In the genomic region with DNA sequence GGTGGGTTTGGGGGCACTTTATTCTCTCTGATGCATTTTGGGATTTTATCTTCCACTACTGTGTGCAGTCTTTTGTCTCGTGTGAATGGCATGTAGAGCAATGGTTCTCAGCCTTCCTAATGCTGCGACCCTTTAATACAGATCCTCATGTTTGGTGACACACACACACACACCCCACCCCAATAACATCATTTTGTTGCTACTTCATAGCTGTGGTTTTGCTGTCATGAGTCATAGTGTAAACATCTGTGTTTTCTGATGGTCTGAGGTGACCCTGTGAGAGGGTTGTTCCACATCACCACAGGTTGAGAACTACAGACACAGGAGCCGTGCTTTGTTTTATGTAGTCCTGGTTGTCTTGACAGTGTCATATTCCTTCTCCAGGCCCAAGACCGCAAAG, we compare ENCODE assay signal across 16 mouse cellular contexts. TPM values are rescaled to one million over a fixed set of nuclear protein-coding genes. Genes with fewer than 3 reads are reported as not detected.
DNase-seq lines count a peak whose midpoint lies in the region; ATAC-seq and TF ChIP-seq lines count a peak whose summit lies in the region.
"Had no signal": no experiment of that assay in that cellular context is flagged by ENCODE, and none has a peak within 500 bp of the region (broad histone marks: within the 10 kb centered on the region; RNA-seq: fewer than 3 reads in every experiment).

No protein-coding gene starts in this region.

- H3K36me3 ChIP-seq in C2C12 (ENCODE audit: control insufficient read depth, insufficient read depth) = peaks cover 38% of the 10 kb centered on the region
- H3K36me3 ChIP-seq: stomach, embryonic 15.5 days had no signal

- H3K4me3 ChIP-seq in C2C12 (ENCODE audit: insufficient read depth, poor library complexity, severe bottlenecking) = no peak overlapping the region
- H3K4me3 ChIP-seq: forebrain, embryonic 10.5 days; gastrocnemius, adult 2 months; hindbrain, embryonic 10.5 days; stomach, embryonic 15.5 days had no signal

- H3K79me3 ChIP-seq in C2C12 (ENCODE audit: low read depth) = peaks cover 91% of the 10 kb centered on the region

- H3K27me3 ChIP-seq in C2C12 (ENCODE audit: control insufficient read depth, insufficient read depth, insufficient read length) = no peaks in the 10 kb centered on the region
- H3K27me3 ChIP-seq: stomach, embryonic 15.5 days had no signal

- peak; percentile 41 for ATAC-seq in activated CD4-positive, CD25-positive, alpha-beta regulatory T cell, adult 4 months
- ATAC-seq in megakaryocyte progenitor cell, adult 5-6 weeks (replicated peaks; ENCODE audit: poor library complexity) = 0 out of 2 replicates have a peak, but pooled peaks have one; percentile 6

- DNase-seq in heart, adult 11 months = peak; percentile 73
- DNase-seq in heart, adult 18-20 months = no peak
- DNase-seq in layer of hippocampus, adult 8-10 months (ENCODE audit: low spot score in 2 of 2) = no peak
- DNase-seq in ovary, postnatal 10 days (ENCODE audit: low spot score) = no peak
- DNase-seq in thymus, postnatal 25 days = no peak
- DNase-seq: adrenal gland, adult 2 months; B cell, adult 2 months; cerebellum, postnatal 10 days; gastrocnemius, adult 2 months; lung, postnatal 36 days had no signal

- H3ac ChIP-seq in C2C12 (ENCODE audit: control insufficient read depth, insufficient read length, low read depth) = no peak overlapping the region

- peaks cover 100% of the 10 kb centered on the region for H3K79me2 ChIP-seq in C2C12 (ENCODE audit: control insufficient read depth, insufficient read depth)

- no peak for TF ChIP-seq CTCF in C2C12 (IDR thresholded peaks at IDR 0.05; ENCODE audit: control insufficient read depth, insufficient read depth, insufficient read length)

TF ChIP-seq in C2C12, 6 proteins besides CTCF, POLR2A, EP300 and RAD21:
- no peak for TF ChIP-seq USF1 (IDR thresholded peaks at IDR 0.05; ENCODE audit: low read depth)
- TF ChIP-seq MAX (IDR thresholded peaks at IDR 0.05) = peak; percentile 89
- no peak for TF ChIP-seq CEBPB (IDR thresholded peaks at IDR 0.05; ENCODE audit: low read depth)
- peak; percentile 93 for TF ChIP-seq FOSL1 (IDR thresholded peaks at IDR 0.05; ENCODE audit: insufficient read depth, low read length, poor library complexity, severe bottlenecking)
- peak; percentile 45 for TF ChIP-seq MYOD1 (IDR thresholded peaks at IDR 0.05; ENCODE audit: control insufficient read depth, insufficient read length, low read depth)
- no peak for TF ChIP-seq MYOG (IDR thresholded peaks at IDR 0.05; ENCODE audit: control insufficient read depth, extremely low read depth, insufficient read length)
TF ChIP-seq in C2C12: peak in this region for 3.

RNA-seq across cellular contexts. Expression of a gene that starts 15.6 kb away (rescaled TPM):
- 10 to 100 TPM; 11.7 to 14.6 TPM for total RNA-seq in heart, adult 18-20 months (2021)
- polyA plus RNA-seq in C2C12 (2012; fragmentation: generic; extraction: Trizol) = 34.5 TPM
- polyA plus RNA-seq in activated CD4-positive, CD25-positive, alpha-beta regulatory T cell, adult 4 months (2017; shearing (Covaris generic)) = 10 to 100 TPM; 17.5 to 19.7 TPM
- total RNA-seq in megakaryocyte progenitor cell, adult 5-6 weeks (2015) = 65.5 and 90.4 TPM in 2 replicates
- 37.4 and 62.2 TPM in 2 replicates for total RNA-seq in megakaryocyte progenitor cell, adult 5-6 weeks (2017)
- 10 to 100 TPM; 62.9 to 68.4 (median 66.4) TPM for total RNA-seq in layer of hippocampus, adult 8-10 months (2022)
